Mouse (Mus musculus) liver, embryonic 12.5 days (tissue): ENCODE measurements around the gene Rtf1. TPM values are rescaled to one million over a fixed set of nuclear protein-coding genes. Genes with fewer than 3 reads are reported as not detected.
"Not testable (repeated sequence)": the region's sequence is repeated elsewhere in the genome, so short reads cannot be mapped to it uniquely, and the experiment has no call there.

Experiments
- ATAC-seq: fragments of 200-750 bp; cut with Nextera tagmentation; 2 replicates; pipeline ENCODE4 v1.8.0; 2017; ENCODE audit warnings: moderate number of reproducible peaks, mild to moderate bottlenecking, moderate library complexity
- H3K27ac ChIP-seq: fragments of 300-500 bp; sonication (generic); 2 replicates; pipeline ENCODE4 v1.5.1; 2016; ENCODE audit warnings: mild to moderate bottlenecking
- H3K27me3 ChIP-seq: fragments of 300-500 bp; sonication (generic); replicated peaks from 2 replicates; pipeline ENCODE4 v1.6.1; 2016; ENCODE audit warnings: mild to moderate bottlenecking, moderate library complexity
- H3K36me3 ChIP-seq: fragments of 300-500 bp; sonication (generic); 2 replicates; pipeline ENCODE4 v1.6.1; 2016; ENCODE audit warnings: mild to moderate bottlenecking, moderate library complexity
- H3K4me1 ChIP-seq: fragments of 300-500 bp; sonication (generic); 2 replicates; pipeline ENCODE4 v1.6.1; 2016
- H3K4me2 ChIP-seq: fragments of 300-500 bp; sonication (generic); 2 replicates; pipeline ENCODE4 v1.6.1; 2016; ENCODE audit warnings: mild to moderate bottlenecking, moderate library complexity
- H3K4me3 ChIP-seq: fragments of 300-500 bp; sonication (generic); 2 replicates; pipeline ENCODE4 v1.5.1; 2016; ENCODE audit warnings: mild to moderate bottlenecking, moderate library complexity
- H3K9ac ChIP-seq: fragments of 300-500 bp; sonication (generic); 2 replicates; pipeline ENCODE4 v1.6.1; 2016; ENCODE audit warnings: mild to moderate bottlenecking, moderate library complexity
- H3K9me3 ChIP-seq: fragments of 300-500 bp; sonication (generic); replicated peaks from 2 replicates; pipeline ENCODE4 v1.6.1; 2016; ENCODE audit warnings: mild to moderate bottlenecking, moderate library complexity
- WGBS: fragments of 180-500 bp; shearing (Covaris S2); methylation state at CpG from one replicate; pipeline ENCODE4 v1.1.7; 2016; ENCODE audit not compliant: insufficient replicate concordance; 5-methylcytosine and 5-hydroxymethylcytosine counted together
- polyA plus RNA-seq: library from polyadenylated mRNA; unstranded; fragments of >200 nt; fragmentation: Nextera tagmentation; extraction: Ambion mirVana; gene quantifications from 2 replicates; pipeline ENCODE4 v1.2.1, GENCODE M21; 2016

The Rtf1 gene
- polyA plus RNA-seq, 1 experiment from 2014 or later = 27.8 TPM

DNA sequence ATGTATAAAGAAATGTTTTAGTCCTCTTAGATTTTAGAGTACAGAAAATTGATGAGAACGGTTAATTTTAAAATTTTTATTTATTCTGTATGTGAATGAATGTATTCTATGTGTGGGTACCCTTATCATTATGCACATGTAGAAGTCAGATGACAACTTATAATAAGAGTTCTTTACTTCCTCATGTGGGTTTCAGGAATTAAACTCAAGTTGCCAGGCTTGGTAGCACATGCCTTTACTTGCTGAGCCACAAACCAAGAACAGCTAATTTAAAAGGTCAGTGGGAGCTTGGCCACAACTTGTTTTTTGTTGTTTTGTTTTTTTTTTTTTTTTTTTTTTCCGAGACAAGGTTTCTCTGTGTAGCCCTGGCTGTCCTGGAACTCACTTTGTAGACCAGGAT lies 20.0 kb downstream of the Rtf1 start:
- H3K27ac ChIP-seq = no peak overlapping the region
- H3K4me3 ChIP-seq = no peak overlapping the region
- no peaks in the 10 kb centered on the region for H3K9me3 ChIP-seq
- H3K9ac ChIP-seq = no peak overlapping the region
- no peaks in the 10 kb centered on the region for H3K4me1 ChIP-seq
- no peaks in the 10 kb centered on the region for H3K27me3 ChIP-seq
- no peak overlapping the region for H3K4me2 ChIP-seq
- ATAC-seq = no peak
- WGBS = 84% methylated on average over 1 of the region's 2 CpGs
- peaks cover 28% of the 10 kb centered on the region for H3K36me3 ChIP-seq

DNA sequence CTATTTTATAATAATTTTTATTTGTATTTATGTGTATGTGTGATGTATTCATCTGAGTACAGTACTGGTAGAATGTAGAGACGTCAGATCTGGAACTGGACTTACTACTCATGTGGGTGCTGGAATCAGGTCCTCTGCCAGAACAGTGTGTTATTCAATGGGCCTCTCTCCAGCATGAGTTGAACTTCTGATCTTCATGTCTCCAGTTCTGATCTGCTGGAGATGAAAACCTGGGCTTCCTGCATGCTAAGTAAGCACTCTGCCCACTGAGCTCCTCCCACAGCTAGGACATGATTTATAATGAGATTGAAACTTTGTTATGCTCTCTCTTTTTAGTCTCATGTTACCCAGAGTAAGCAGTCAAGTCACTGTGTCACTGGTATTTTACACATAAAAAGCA lies 21.2 kb downstream of the Rtf1 start:
- peaks cover 40% of the 10 kb centered on the region for H3K36me3 ChIP-seq

DNA sequence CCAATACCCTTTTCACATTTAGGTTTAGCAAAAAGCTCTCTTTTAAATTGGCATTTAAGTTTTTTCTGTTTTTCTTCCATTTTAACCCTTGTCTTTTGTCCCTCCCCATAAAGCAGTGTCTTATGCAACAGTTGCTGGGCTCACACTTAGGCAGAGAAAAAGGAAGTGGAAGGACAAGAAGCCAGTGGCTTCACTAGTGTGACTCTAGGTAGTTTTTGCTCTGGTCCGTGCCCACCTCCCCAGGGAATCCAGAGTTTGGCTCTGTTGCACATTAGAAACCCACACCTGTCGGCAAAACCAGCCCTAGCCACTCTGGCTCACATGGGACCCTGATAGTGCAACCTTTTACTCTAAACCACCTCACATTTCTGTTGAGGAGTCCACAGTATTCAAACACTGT lies 23.6 kb downstream of the Rtf1 start:
- Histone ChIP-seq H3K9me3 (no peaks in the 10 kb centered on the region), H3K4me2 (no peak overlapping the region), H3K4me3 (no peak overlapping the region), H3K36me3 (peaks cover 45% of the 10 kb centered on the region), H3K27ac (no peak overlapping the region), H3K9ac (no peak overlapping the region), H3K4me1 (no peaks in the 10 kb centered on the region), H3K27me3 (no peaks in the 10 kb centered on the region)
- 65% methylated on average over 2 of the region's 2 CpGs for WGBS
- no peak for ATAC-seq

More for the DNA sequence above, 21.2 kb downstream of the Rtf1 start:
- Histone ChIP-seq H3K27me3 (no peaks in the 10 kb centered on the region), H3K4me2 (no peak overlapping the region), H3K27ac (no peak overlapping the region), H3K4me3 (no peak overlapping the region), H3K9me3 (no peaks in the 10 kb centered on the region), H3K4me1 (no peaks in the 10 kb centered on the region), H3K9ac (no peak overlapping the region)
- ATAC-seq = no peak
- WGBS = 77% methylated on average over 1 of the region's 1 CpGs

DNA sequence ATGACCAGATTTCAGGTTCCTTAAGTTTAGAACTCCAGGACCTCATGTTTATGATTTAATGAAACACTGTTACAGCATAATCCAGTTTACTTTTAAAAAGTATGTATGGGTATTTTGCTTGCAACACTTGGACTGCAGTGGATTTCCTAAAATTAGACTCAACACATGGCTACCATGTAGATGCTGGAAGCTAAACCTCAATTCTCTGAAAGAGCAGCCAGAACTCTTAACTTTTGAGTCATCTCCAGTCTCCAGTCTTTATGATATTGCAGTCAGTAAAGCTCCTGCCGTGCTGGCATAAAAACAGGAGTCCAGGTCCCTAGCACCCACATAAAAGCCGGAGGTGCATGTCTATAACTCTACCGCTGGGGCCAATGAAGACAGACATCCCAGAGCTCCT lies 25.1 kb downstream of the Rtf1 start:
- Histone ChIP-seq H3K4me3 (no peak overlapping the region), H3K36me3 (peaks cover 45% of the 10 kb centered on the region), H3K27me3 (no peaks in the 10 kb centered on the region), H3K27ac (no peak overlapping the region), H3K9ac (no peak overlapping the region), H3K4me2 (no peak overlapping the region), H3K4me1 (no peaks in the 10 kb centered on the region), H3K9me3 (no peaks in the 10 kb centered on the region)
- WGBS = 87% methylated on average over 3 of the region's 3 CpGs
- no peak for ATAC-seq

DNA sequence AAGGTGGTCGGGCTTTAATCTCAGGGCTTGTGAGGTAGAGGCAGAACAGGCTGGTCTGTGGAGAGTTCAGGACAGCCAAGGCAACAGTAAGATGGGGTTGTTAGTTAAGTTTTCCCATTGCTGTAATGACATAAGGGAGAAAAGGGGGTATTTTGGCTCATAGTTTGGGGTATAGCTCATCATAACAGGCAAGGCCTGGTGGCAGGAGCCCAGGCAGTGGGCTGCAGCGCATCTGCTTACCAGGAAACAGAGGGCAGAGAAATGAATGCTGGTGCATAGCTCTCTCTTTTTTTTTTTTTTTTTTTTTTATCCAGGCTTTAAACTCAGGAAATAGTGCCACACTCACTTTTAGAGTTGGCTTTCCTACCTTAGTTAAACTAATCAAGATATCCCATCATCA lies 28.3 kb downstream of the Rtf1 start:
- Histone ChIP-seq H3K9ac (no peak overlapping the region), H3K27me3 (no peaks in the 10 kb centered on the region), H3K4me2 (no peak overlapping the region), H3K4me1 (no peaks in the 10 kb centered on the region), H3K27ac (no peak overlapping the region), H3K36me3 (peaks cover 71% of the 10 kb centered on the region), H3K4me3 (no peak overlapping the region), H3K9me3 (no peaks in the 10 kb centered on the region)
- 80% methylated on average over 2 of the region's 2 CpGs for WGBS
- no peak for ATAC-seq

DNA sequence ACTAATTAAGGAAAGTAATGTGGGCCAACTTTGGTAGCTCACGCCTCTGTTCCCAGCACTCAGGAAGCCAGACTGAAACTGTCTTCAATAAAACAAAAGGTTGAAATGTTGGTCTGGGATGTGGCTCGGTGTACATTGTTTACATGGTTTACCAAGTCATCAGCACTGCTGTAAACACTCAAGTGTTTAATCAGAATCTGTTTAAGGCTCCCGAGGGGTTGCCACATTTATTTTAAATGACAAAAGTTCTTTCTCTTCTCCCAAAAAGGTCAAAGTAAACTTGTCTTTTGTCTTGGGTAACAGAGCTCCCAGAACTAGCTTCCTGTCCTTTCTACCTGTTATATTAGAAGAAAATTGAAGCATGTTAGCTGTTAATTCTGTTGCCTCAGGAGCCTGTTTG lies 32.8 kb downstream of the Rtf1 start:
- no peak overlapping the region for H3K9ac ChIP-seq
- 87% methylated on average over 3 of the region's 3 CpGs for WGBS

DNA sequence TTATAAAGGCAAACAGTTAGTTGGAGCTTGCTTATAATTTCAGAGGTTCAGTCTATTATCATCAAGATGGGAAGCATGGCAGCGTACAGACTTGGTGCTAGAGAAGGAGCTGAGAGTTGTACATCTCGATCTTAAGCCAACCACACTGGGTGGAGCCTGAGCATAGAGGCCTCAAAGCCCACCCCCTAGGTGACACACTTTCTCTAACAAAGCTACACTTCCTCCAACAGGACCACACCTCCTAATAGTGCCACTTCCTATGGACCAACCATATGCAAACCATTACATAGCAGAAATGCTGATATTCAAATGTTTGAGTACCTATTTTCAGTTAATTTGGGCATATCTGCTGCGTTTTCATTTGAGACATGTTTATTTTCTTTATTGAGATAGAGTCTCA lies 35.1 kb downstream of the Rtf1 start:
- H3K36me3 ChIP-seq = peaks cover 75% of the 10 kb centered on the region
- 71% methylated on average over 3 of the region's 3 CpGs for WGBS
- H3K4me3 ChIP-seq = no peak overlapping the region
- H3K27me3 ChIP-seq = no peaks in the 10 kb centered on the region
- H3K4me1 ChIP-seq = peaks cover 5% of the 10 kb centered on the region; the same call in 1 of the 2 replicates
- ATAC-seq = no peak
- no peak overlapping the region for H3K4me2 ChIP-seq
- H3K9me3 ChIP-seq = no peaks in the 10 kb centered on the region
- no peak overlapping the region for H3K9ac ChIP-seq
- no peak overlapping the region for H3K27ac ChIP-seq

More for the DNA sequence above, 32.8 kb downstream of the Rtf1 start:
- Histone ChIP-seq H3K4me2 (no peak overlapping the region), H3K27me3 (no peaks in the 10 kb centered on the region), H3K36me3 (peaks cover 77% of the 10 kb centered on the region), H3K27ac (no peak overlapping the region), H3K4me1 (no peaks in the 10 kb centered on the region), H3K9me3 (no peaks in the 10 kb centered on the region), H3K4me3 (no peak overlapping the region)
- ATAC-seq = no peak

DNA sequence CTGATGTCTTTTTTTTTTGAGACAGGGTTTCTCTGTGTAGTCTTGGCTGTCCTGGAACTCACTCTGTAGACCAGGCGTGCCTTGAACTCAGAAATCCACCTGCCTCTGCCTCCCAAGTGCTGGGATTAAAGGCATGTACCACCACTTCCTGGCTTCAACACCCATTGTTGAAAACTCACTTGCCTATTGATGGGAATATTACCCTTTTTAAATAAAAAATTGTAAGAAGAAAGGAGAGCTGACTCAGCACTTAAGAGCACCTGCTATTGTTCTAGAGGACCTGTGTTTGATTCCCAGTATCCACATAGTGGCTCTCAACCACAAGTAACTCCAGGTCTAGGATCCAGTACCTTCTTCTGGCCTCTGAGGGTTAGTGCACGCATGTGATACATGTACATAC lies 41.0 kb downstream of the Rtf1 start:
- not testable (repeated sequence) for H3K4me1 ChIP-seq, H3K9me3 ChIP-seq, H3K9ac ChIP-seq, H3K27ac ChIP-seq, H3K4me3 ChIP-seq, ATAC-seq, H3K27me3 ChIP-seq, H3K4me2 ChIP-seq
- 76% methylated on average over 2 of the region's 2 CpGs for WGBS
- H3K36me3 ChIP-seq = peaks cover 83% of the 10 kb centered on the region

DNA sequence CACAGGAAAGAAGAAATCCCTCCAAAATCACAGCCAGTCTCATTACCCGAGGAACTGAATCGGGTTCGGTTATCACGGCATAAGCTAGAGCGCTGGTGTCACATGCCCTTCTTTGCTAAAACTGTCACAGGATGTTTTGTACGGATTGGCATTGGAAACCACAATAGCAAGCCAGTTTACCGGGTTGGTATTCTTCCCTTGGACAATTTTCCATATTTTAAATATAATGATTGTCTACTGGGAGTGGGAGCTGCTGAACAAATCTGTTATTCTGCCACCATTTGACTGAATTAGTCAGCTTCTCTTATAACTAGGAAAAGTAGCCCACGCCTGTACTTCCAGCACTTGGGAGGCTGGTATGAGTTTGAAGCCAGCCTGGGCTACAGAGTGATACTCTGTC lies 46.2 kb downstream of the Rtf1 start:
- 92% methylated on average over 8 of the region's 8 CpGs for WGBS
- peaks cover 90% of the 10 kb centered on the region for H3K36me3 ChIP-seq
- H3K4me3 ChIP-seq = no peak overlapping the region
- no peak overlapping the region for H3K27ac ChIP-seq
- H3K9ac ChIP-seq = no peak overlapping the region
- no peak overlapping the region for H3K4me2 ChIP-seq
- H3K4me1 ChIP-seq = peaks cover 12% of the 10 kb centered on the region
- no peaks in the 10 kb centered on the region for H3K27me3 ChIP-seq
- ATAC-seq = no peak
- no peaks in the 10 kb centered on the region for H3K9me3 ChIP-seq

DNA sequence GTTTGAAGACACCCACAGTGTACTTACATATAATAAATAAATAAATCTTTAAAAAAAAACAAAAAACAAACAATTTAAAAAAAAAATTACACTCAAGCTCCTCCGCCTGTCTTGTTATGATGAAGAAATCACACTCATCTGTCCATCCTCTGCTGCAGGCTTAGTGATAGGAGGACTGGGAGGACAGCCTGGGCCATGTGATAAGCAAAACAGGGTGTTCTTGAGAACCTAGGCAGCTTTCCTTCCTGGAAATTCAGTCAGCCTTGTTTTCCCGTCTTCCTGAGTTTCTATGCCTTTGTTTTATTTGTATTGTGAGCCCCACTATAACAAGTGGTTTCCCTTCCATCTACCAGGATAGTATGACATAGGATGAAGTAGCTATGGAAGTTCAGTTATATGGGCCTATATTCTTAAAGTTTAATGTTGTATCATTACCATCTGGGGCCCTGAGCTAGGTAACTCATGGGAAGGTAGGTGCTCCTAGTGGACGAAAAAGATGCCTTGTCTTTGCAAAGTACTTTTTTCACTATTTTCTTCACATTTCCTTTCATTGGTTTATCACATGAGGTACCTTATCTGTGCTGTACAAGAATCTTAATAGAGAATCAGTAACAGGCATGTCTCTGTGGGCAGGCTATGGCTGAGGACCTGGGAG lies 53.0 kb downstream of the Rtf1 start:
- Histone ChIP-seq H3K4me2 (peak overlapping the region; percentile 28), H3K9ac (no peak overlapping the region), H3K4me3 (no peak overlapping the region), H3K9me3 (no peaks in the 10 kb centered on the region), H3K4me1 (peaks cover 33% of the 10 kb centered on the region), H3K27me3 (no peaks in the 10 kb centered on the region), H3K27ac (peak overlapping the region; percentile 72), H3K36me3 (peaks cover 93% of the 10 kb centered on the region)
- WGBS = 40% methylated on average over 3 of the region's 3 CpGs
- peak; percentile 93 for ATAC-seq

DNA sequence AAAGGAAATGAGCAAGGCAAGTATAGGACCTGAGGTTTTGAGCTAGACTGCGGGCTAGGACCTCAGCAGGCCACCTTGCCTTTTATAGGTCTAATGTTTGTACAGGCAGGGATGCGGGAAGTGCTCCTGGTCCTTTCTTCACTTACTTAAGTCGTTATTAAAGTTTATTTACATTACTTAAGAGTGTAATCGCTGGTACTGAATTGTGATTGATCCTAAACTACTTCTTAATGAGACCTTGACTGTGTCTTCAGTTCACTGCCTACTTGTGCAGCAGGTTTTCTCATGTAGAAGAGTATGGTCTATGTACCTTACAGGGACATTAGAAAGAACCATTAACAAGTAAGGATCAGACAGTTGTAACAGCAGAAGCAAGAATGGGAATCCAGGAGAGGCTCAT lies 55.9 kb downstream of the Rtf1 start:
- Histone ChIP-seq H3K4me3 (no peak overlapping the region), H3K27me3 (0 out of 2 replicates have a peak, but pooled peaks cover 3% of the 10 kb centered on the region), H3K36me3 (peaks cover 91% of the 10 kb centered on the region), H3K9ac (no peak overlapping the region), H3K27ac (no peak overlapping the region), H3K4me2 (no peak overlapping the region), H3K9me3 (no peaks in the 10 kb centered on the region), H3K4me1 (peaks cover 21% of the 10 kb centered on the region)
- ATAC-seq = no peak
- 85% methylated on average over 4 of the region's 4 CpGs for WGBS

DNA sequence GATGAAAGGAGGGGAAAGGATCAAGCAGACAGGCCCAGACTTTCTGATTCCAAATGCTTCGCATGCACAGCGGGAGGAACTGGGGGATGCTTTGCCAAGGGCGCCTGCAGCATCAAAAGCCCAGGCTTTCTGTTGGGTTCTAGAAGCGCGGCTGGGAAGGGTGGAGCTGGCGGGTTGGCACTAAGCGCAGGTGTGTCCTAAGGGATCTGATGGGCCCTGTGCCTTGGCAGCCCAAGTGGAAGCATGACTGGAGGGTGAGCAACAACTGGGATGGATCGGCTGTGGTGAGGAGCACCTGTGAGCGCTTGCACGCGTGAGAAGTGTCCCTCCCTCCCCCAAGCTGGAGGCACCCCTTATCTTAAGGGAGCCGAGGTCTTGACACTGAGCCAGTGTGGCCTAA lies 62.3 kb downstream of the Rtf1 start:
- 26% methylated on average over 12 of the region's 12 CpGs for WGBS
- H3K9me3 ChIP-seq = no peaks in the 10 kb centered on the region
- H3K9ac ChIP-seq = no peak overlapping the region
- H3K4me1 ChIP-seq = peaks cover 24% of the 10 kb centered on the region
- H3K27ac ChIP-seq = no peak overlapping the region
- H3K4me2 ChIP-seq = no peak overlapping the region
- peaks cover 34% of the 10 kb centered on the region for H3K27me3 ChIP-seq
- H3K4me3 ChIP-seq = no peak overlapping the region
- no peak for ATAC-seq
- H3K36me3 ChIP-seq = peaks cover 29% of the 10 kb centered on the region

DNA sequence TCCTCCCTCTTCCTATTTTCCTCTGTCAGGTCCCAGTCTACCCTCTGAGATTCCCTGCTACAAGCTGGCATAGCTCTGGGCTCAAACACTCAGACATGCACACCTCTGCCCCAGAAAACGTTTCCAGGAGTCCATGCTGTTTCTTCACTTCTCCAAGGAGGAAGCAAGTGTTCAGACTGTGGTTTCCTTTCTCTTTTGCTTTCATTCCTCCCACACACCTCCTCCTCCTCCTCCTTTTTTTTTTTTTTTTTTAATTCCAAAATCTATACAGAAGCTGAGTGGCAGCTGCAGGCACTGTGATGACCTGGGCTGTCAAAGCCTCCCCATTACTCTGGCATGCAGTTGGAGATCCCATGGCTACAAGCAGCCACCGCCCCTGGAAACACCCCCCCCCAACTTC lies 65.7 kb downstream of the Rtf1 start:
- Histone ChIP-seq H3K27me3 (peaks cover 65% of the 10 kb centered on the region), H3K27ac (no peak overlapping the region), H3K9ac (no peak overlapping the region), H3K4me3 (no peak overlapping the region), H3K9me3 (no peaks in the 10 kb centered on the region), H3K4me2 (peak overlapping the region; percentile 97), H3K4me1 (peaks cover 57% of the 10 kb centered on the region), H3K36me3 (no peaks in the 10 kb centered on the region)
- ATAC-seq = no peak
- WGBS = 20% methylated on average over 2 of the region's 2 CpGs
